Mouse (Mus musculus): ENCODE results near the gene Cel. TPM values are rescaled to one million over a fixed set of nuclear protein-coding genes. Genes with fewer than 3 reads are reported as not detected.

Cel gene
- polyA plus RNA-seq, 1 experiment from 2014 or later = 0.08 TPM

- H3K4me3 ChIP-seq (replicated peaks) = no peak overlapping the region
- no peak overlapping the region for H3K4me2 ChIP-seq (replicated peaks)
- no peaks in the 10 kb centered on the region for H3K27me3 ChIP-seq
- ATAC-seq (ENCODE audit: insufficient number of reproducible peaks, low FRiP score, low TSS enrichment, low read depth) = no peak
- peaks cover 95% of the 10 kb centered on the region for H3K4me1 ChIP-seq
- H3K36me3 ChIP-seq = no peaks in the 10 kb centered on the region
- H3K9me3 ChIP-seq (replicated peaks) = no peaks in the 10 kb centered on the region
- 0 out of 2 replicates have a peak overlapping the region, but pooled peaks have one; percentile 19 for H3K27ac ChIP-seq (replicated peaks)
- no peak overlapping the region for H3K9ac ChIP-seq
- 77% methylated on average over 20 of the region's 20 CpGs for WGBS
Observed at GRCm38 (mm10) chr2:28527436-28528353, 35.5 kb downstream of the Cel start.

GRCm38 (mm10) chr2:28525943-28526876, 37.0 kb downstream of the Cel start:
- Histone ChIP-seq H3K36me3 (no peaks in the 10 kb centered on the region), H3K4me3 (replicated peaks) (no peak overlapping the region), H3K9ac (no peak overlapping the region), H3K27me3 (no peaks in the 10 kb centered on the region), H3K27ac (replicated peaks) (peak overlapping the region; percentile 82), H3K4me1 (peaks cover 95% of the 10 kb centered on the region), H3K4me2 (replicated peaks) (no peak overlapping the region), H3K9me3 (replicated peaks) (no peaks in the 10 kb centered on the region)
- WGBS = 40% methylated on average over 12 of the region's 12 CpGs
- no peak for ATAC-seq (ENCODE audit: insufficient number of reproducible peaks, low FRiP score, low TSS enrichment, low read depth)

- Histone ChIP-seq H3K4me3 (replicated peaks) (no peak overlapping the region), H3K36me3 (no peaks in the 10 kb centered on the region), H3K9me3 (replicated peaks) (no peaks in the 10 kb centered on the region), H3K27me3 (no peaks in the 10 kb centered on the region), H3K27ac (replicated peaks) (peak overlapping the region; percentile 82), H3K4me1 (peaks cover 95% of the 10 kb centered on the region), H3K4me2 (replicated peaks) (no peak overlapping the region), H3K9ac (no peak overlapping the region)
- 14% methylated on average over 11 of the region's 11 CpGs for WGBS
- ATAC-seq (ENCODE audit: insufficient number of reproducible peaks, low FRiP score, low TSS enrichment, low read depth) = peak; percentile 67
Observed at GRCm38 (mm10) chr2:28525219-28525942, 37.8 kb downstream of the Cel start.

- Histone ChIP-seq H3K9ac (no peak overlapping the region), H3K4me2 (replicated peaks) (no peak overlapping the region), H3K4me1 (peaks cover 90% of the 10 kb centered on the region), H3K27me3 (no peaks in the 10 kb centered on the region), H3K36me3 (no peaks in the 10 kb centered on the region), H3K27ac (replicated peaks) (peak overlapping the region; percentile 82; the same call in 1 of the 2 replicates), H3K9me3 (replicated peaks) (no peaks in the 10 kb centered on the region), H3K4me3 (replicated peaks) (no peak overlapping the region)
- ATAC-seq (ENCODE audit: insufficient number of reproducible peaks, low FRiP score, low TSS enrichment, low read depth) = no peak
- WGBS = 83% methylated on average over 10 of the region's 10 CpGs
Observed at GRCm38 (mm10) chr2:28524406-28524805, 38.8 kb downstream of the Cel start.

- Histone ChIP-seq H3K27me3 (no peaks in the 10 kb centered on the region), H3K9ac (no peak overlapping the region), H3K36me3 (no peaks in the 10 kb centered on the region), H3K4me3 (replicated peaks) (no peak overlapping the region), H3K9me3 (replicated peaks) (no peaks in the 10 kb centered on the region), H3K4me1 (peaks cover 87% of the 10 kb centered on the region), H3K27ac (replicated peaks) (peak overlapping the region; percentile 82), H3K4me2 (replicated peaks) (no peak overlapping the region; the same call in 1 of the 2 replicates)
- ATAC-seq (ENCODE audit: insufficient number of reproducible peaks, low FRiP score, low TSS enrichment, low read depth) = peak; percentile 77
- WGBS = 14% methylated on average over 5 of the region's 5 CpGs
Observed at GRCm38 (mm10) chr2:28523643-28524117, 39.5 kb downstream of the Cel start.

GRCm38 (mm10) chr2:28522166-28522565, 41.0 kb downstream of the Cel start:
- peak overlapping the region; percentile 60; the same call in 1 of the 2 replicates for H3K27ac ChIP-seq (replicated peaks)

GRCm38 (mm10) chr2:28521571-28522151, 41.5 kb downstream of the Cel start:
- Histone ChIP-seq H3K9me3 (replicated peaks) (no peaks in the 10 kb centered on the region), H3K27me3 (no peaks in the 10 kb centered on the region), H3K36me3 (no peaks in the 10 kb centered on the region), H3K27ac (replicated peaks) (peak overlapping the region; percentile 60; the same call in 1 of the 2 replicates), H3K4me1 (peaks cover 84% of the 10 kb centered on the region), H3K9ac (no peak overlapping the region), H3K4me3 (replicated peaks) (no peak overlapping the region), H3K4me2 (replicated peaks) (no peak overlapping the region)
- WGBS = 71% methylated on average over 6 of the region's 6 CpGs
- ATAC-seq (ENCODE audit: insufficient number of reproducible peaks, low FRiP score, low TSS enrichment, low read depth) = no peak

More at GRCm38 (mm10) chr2:28522166-28522565, 41.0 kb downstream of the Cel start:
- Histone ChIP-seq H3K9me3 (replicated peaks) (no peaks in the 10 kb centered on the region), H3K36me3 (no peaks in the 10 kb centered on the region), H3K4me1 (peaks cover 86% of the 10 kb centered on the region), H3K4me2 (replicated peaks) (no peak overlapping the region), H3K27me3 (no peaks in the 10 kb centered on the region), H3K9ac (no peak overlapping the region), H3K4me3 (replicated peaks) (no peak overlapping the region)
- WGBS = 69% methylated on average over 4 of the region's 4 CpGs
- ATAC-seq (ENCODE audit: insufficient number of reproducible peaks, low FRiP score, low TSS enrichment, low read depth) = no peak

- Histone ChIP-seq H3K27me3 (no peaks in the 10 kb centered on the region), H3K36me3 (no peaks in the 10 kb centered on the region), H3K4me2 (replicated peaks) (no peak overlapping the region), H3K4me1 (peaks cover 74% of the 10 kb centered on the region), H3K9ac (no peak overlapping the region), H3K27ac (replicated peaks) (no peak overlapping the region), H3K9me3 (replicated peaks) (no peaks in the 10 kb centered on the region), H3K4me3 (replicated peaks) (no peak overlapping the region)
- no peak for ATAC-seq (ENCODE audit: insufficient number of reproducible peaks, low FRiP score, low TSS enrichment, low read depth)
- WGBS = 70% methylated on average over 5 of the region's 5 CpGs
Observed at GRCm38 (mm10) chr2:28520581-28520980, 42.6 kb downstream of the Cel start.

GRCm38 (mm10) chr2:28518231-28518630, 45.0 kb downstream of the Cel start:
- H3K9ac ChIP-seq = no peak overlapping the region
- WGBS = 30% methylated on average over 2 of the region's 2 CpGs
- no peak overlapping the region for H3K27ac ChIP-seq (replicated peaks)

GRCm38 (mm10) chr2:28517206-28517909, 45.8 kb downstream of the Cel start:
- WGBS = 46% methylated on average over 5 of the region's 5 CpGs
- Histone ChIP-seq H3K36me3 (no peaks in the 10 kb centered on the region), H3K4me2 (replicated peaks) (no peak overlapping the region), H3K9ac (no peak overlapping the region), H3K4me1 (peaks cover 67% of the 10 kb centered on the region), H3K27me3 (no peaks in the 10 kb centered on the region), H3K9me3 (replicated peaks) (no peaks in the 10 kb centered on the region), H3K4me3 (replicated peaks) (no peak overlapping the region), H3K27ac (replicated peaks) (0 out of 2 replicates have a peak overlapping the region, but pooled peaks have one; percentile 9)
- ATAC-seq (ENCODE audit: insufficient number of reproducible peaks, low FRiP score, low TSS enrichment, low read depth) = no peak

More at GRCm38 (mm10) chr2:28518231-28518630, 45.0 kb downstream of the Cel start:
- Histone ChIP-seq H3K9me3 (replicated peaks) (no peaks in the 10 kb centered on the region), H3K4me2 (replicated peaks) (no peak overlapping the region), H3K27me3 (no peaks in the 10 kb centered on the region), H3K4me3 (replicated peaks) (no peak overlapping the region), H3K4me1 (peaks cover 70% of the 10 kb centered on the region), H3K36me3 (no peaks in the 10 kb centered on the region)
- no peak for ATAC-seq (ENCODE audit: insufficient number of reproducible peaks, low FRiP score, low TSS enrichment, low read depth)
